Mouse (Mus musculus): ENCODE measurements around the gene Gabpa. TPM values are rescaled to one million over a fixed set of nuclear protein-coding genes. Genes with fewer than 3 reads are reported as not detected.
A peak's percentile ranks its signal among the peaks of the same experiment; 100 is the strongest.

Gabpa gene
- 10 to 100 TPM; 17.9 to 24.4 TPM for total RNA-seq (2021)
- long read RNA-seq, experiment 1, full-length matches to known transcripts = 4 of 6 reads
- long read RNA-seq, experiment 1, partial matches to known transcripts = 1 of 6 reads
- long read RNA-seq, experiment 1, other reads (novel, unspliced or antisense) = 1 of 6 reads
- long read RNA-seq, experiment 2, full-length matches to known transcripts = 11 of 16 reads
- long read RNA-seq, experiment 2, partial matches to known transcripts = 3 of 16 reads
- long read RNA-seq, experiment 2, other reads (novel, unspliced or antisense) = 2 of 16 reads

- intact Hi-C loops (cut with DNase I) = loop anchor here (5.0 kb wide), 2 partner anchors 58 to 98 kb away; partner anchors contain the start of gene Mrpl39
- peak; percentile 84 to 88 for DNase-seq
Measured at GRCm38 (mm10) chr16:84834745-84835440, at the start of gene Gabpa. Gabpa (plus strand) TSS chr16:84834925.

- DNase-seq = no peak
- intact Hi-C loops (cut with DNase I) = no loop called here
Measured at GRCm38 (mm10) chr16:84784966-84785365, 49.8 kb upstream of the Gabpa start.

DNA sequence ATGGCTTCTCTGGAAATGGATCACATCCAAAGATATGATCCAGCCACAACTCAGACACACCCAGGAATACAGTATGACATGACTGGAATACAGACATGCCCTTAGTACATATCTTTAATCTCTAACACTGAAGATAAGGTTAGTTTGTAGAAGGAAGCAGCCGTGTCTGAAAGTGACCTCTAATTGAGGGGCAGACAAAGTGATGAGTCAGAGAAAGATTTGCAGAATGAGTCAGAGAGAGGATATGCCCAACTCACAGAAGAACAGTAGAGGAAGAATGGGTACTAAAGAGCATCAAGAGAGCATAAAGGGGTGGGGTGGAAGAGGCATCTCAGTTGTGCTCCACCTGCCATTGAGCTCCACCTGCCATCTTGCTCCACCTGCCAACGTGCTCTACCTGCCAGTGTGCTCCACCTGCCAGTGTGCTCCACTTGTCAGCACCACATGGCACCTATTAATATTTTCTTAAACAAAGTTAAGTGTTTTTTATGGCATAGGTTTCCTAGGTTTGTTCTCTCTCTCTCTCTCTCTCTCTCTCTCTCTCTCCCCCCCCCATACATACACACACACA, 44.0 kb upstream of the Gabpa start:
- DNase-seq = no peak
- intact Hi-C loops (cut with DNase I) = no loop called here

DNA sequence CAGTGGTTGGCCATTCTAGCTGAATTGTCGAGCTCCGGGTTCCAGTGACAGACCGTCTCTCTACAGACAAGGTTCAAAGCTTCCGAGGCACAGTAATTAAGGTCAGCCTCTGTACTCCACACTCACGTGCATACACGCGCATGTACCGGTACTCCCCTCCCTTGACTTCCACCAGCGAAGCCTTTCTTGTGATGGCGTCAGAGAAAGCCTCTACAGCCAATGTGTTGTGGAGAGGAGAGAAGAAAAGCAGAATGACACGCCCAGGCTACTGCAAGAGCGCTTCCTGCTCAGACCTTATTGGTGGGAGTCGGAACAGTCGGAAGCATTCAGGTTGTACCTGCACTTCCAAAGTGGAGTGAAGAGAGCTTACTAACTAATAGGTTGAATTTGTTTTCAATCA, 41.3 kb upstream of the Gabpa start:
- DNase-seq = no peak
- intact Hi-C loops (cut with DNase I) = no loop called here

DNA sequence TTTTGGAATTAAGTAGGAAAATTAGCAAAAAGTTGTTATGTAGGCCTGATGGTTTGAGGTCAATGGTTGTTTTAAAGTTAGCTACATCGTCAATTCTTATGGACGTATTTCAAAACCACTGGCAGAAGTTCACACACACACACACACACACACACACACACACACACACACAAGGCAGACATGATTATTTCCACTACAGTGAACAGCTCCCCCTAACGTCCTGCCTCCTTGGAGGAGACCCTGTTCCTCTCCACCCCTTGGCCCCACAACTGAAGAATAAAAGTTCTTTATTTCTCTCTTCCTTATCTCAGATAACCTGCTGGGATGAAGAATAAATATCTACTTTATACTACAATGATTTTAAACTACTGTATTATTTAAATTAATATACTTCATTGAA, 39.4 kb upstream of the Gabpa start:
- DNase-seq = no peak

GRCm38 (mm10) chr16:84796678-84797077, 38.0 kb upstream of the Gabpa start:
- intact Hi-C loops (cut with DNase I) = no loop called here
- no peak for DNase-seq

More for the DNA sequence above, 39.4 kb upstream of the Gabpa start:
- intact Hi-C loops (cut with DNase I) = no loop called here

- no peak for DNase-seq
- intact Hi-C loops (cut with DNase I) = no loop called here
Measured at GRCm38 (mm10) chr16:84800038-84800437, 34.7 kb upstream of the Gabpa start.

- intact Hi-C loops (cut with DNase I) = no loop called here
- DNase-seq = peak; percentile 34 to 48
Measured at GRCm38 (mm10) chr16:84802217-84802616, 32.5 kb upstream of the Gabpa start.

DNA sequence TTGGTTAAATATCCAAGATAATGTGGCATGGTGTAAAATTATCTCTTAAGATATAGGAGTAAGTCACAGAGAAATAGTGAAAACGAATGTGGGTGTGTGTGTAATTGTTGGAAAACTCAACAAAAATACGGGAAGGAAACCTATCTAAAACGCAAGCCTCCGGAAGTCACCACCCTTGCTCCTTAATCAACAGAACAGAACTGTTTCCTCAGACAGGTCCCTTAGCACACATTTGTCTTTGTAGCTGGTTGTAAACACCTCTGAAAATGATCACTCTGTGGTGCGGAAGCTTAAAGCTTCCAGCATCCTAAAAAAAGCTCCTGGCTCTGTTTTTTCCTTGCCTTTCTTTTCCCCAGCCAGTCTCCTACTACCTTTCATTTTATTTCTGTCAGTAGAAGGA, 29.9 kb upstream of the Gabpa start:
- no peak for DNase-seq
- intact Hi-C loops (cut with DNase I) = no loop called here

GRCm38 (mm10) chr16:84806175-84806574, 28.6 kb upstream of the Gabpa start:
- intact Hi-C loops (cut with DNase I) = no loop called here

GRCm38 (mm10) chr16:84807874-84808273, 26.9 kb upstream of the Gabpa start:
- DNase-seq = no peak
- intact Hi-C loops (cut with DNase I) = no loop called here

More at GRCm38 (mm10) chr16:84806175-84806574, 28.6 kb upstream of the Gabpa start:
- no peak for DNase-seq

DNA sequence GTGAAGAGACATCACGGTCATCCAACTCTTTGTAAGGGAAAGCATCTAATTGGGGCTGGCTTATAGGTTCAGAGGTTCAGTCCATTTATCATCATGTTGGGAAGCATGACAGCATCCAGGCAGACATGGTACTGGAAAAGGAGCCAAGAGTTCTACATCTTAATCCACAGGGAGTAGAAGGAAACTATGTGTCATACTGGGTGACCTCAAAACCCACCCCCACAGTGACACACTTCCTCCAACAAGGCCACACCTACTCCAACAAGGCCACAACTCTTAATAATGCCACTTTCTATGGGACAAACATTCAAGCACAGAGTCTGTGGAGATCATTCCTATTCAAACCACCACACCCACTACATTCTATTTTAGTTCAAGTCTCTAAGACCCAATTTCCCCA, 24.5 kb upstream of the Gabpa start:
- DNase-seq = no peak
- intact Hi-C loops (cut with DNase I) = loop anchor here (5.0 kb wide), 1 partner anchor 38 kb away; the partner anchor contains the start of gene Jam2

- DNase-seq = no peak
- intact Hi-C loops (cut with DNase I) = loop anchor here (5.0 kb wide), 1 partner anchor 42 kb away; the partner anchor contains the start of gene Jam2
Measured at GRCm38 (mm10) chr16:84813852-84814251, 20.9 kb upstream of the Gabpa start.

- intact Hi-C loops (cut with DNase I) = loop anchor here (5.0 kb wide), 1 partner anchor 42 kb away; the partner anchor contains the start of gene Jam2
- DNase-seq = no peak
Measured at GRCm38 (mm10) chr16:84814511-84814910, 20.2 kb upstream of the Gabpa start.

- DNase-seq = no peak
- intact Hi-C loops (cut with DNase I) = loop anchor here (5.0 kb wide), 1 partner anchor 80 kb away; the partner anchor contains the start of gene Mrpl39
Measured at GRCm38 (mm10) chr16:84817423-84817822, 17.3 kb upstream of the Gabpa start.

DNA sequence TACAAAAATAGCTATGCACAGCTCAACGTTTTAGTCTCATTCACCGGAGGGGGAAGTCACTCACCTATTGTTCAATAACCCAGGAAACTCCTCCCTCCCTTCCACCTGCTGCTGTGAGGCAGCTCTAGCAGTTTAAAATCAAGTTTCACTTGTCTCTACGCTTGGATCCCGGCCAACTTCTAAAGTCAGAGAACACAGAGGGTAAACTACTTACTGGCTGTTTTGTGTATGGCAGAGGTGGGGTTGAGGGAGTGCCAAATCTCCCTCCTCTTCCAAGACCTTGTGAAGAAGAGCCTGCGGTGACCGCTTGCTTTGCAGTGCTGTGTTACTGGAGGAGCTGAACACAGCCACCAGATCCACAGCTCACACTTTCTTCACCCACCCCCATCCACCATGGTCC, 9.7 kb upstream of the Gabpa start:
- DNase-seq = peak in 1 of 2 experiments; percentile 45
- intact Hi-C loops (cut with DNase I) = no loop called here

- DNase-seq = no peak
- intact Hi-C loops (cut with DNase I) = loop anchor here (5.0 kb wide), 1 partner anchor 54 kb away; no protein-coding TSS in a partner anchor
Measured at GRCm38 (mm10) chr16:84831696-84832095, 3.0 kb upstream of the Gabpa start.

DNA sequence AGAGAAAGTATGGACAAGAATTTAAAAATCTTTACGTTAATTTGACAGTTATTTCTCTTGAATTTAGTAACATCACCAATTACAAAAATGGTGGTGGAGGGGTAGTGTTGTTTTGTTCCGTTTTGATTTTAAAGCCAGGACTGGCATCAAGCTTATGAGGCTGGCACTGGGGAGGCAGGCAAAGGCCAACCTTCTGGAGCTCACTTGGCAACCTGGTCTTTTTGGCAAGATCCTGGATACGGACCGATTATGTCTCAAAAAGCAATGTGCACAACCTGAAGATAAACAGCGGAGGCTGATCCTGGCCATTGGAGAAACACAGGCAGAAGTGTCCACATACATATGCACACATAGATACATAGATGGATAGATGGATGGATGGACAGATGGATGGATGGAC, 2.0 kb upstream of the Gabpa start:
- peak in 1 of 2 experiments; percentile 20 for DNase-seq
- intact Hi-C loops (cut with DNase I) = loop anchor here (5.0 kb wide), 1 partner anchor 55 kb away; no protein-coding TSS in a partner anchor

DNA sequence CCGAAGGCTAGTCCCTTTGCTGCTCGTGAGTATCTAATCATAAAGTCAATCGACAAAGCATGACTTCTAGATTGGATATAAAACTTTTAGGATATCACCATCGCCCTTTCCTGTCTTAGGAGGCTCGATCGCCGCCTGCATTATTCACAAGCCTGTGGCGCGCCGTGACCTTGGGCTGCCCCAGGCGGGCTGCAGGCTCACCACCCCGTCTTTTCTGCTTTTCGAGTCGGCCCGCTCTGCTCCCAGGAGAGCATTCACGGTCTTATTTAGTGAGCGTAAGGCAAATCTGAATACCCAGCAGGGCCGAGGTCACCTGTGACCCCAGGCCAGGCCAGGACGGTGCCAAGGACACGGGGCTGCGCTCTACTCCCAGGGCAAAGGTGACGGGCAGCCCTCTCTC, 381 bp upstream of the Gabpa start:
- DNase-seq = peak in 1 of 2 experiments; percentile 9
- intact Hi-C loops (cut with DNase I) = loop anchor here (5.0 kb wide), 1 partner anchor 57 kb away; no protein-coding TSS in a partner anchor

- intact Hi-C loops (cut with DNase I) = loop anchor here (5.0 kb wide), 1 partner anchor 98 kb away; the partner anchor contains the start of gene Mrpl39
- peak; percentile 81 to 88 for DNase-seq
Measured at GRCm38 (mm10) chr16:84835441-84835822, 707 bp downstream of the Gabpa start, which contains the start of gene Atp5j. Atp5j (minus strand) TSS chr16:84835625.
